13 mouse cellular contexts compared by ENCODE assay signal in genomic region chr15:26718390-26719036, GRCm38 (mm10).
DNase-seq lines count a peak whose midpoint lies in the region; ATAC-seq and TF ChIP-seq lines count a peak whose summit lies in the region.
"Had no signal": no experiment of that assay in that cellular context is flagged by ENCODE, and none has a peak within 500 bp of the region (broad histone marks: within the 10 kb centered on the region; RNA-seq: fewer than 3 reads in every experiment).

No protein-coding gene starts in this region.

- no peak for ATAC-seq in hindbrain, embryonic 12.5 days (ENCODE audit: low FRiP score)
- no peak for ATAC-seq in hindbrain, postnatal 0 days
- no peak for ATAC-seq in embryonic facial prominence, embryonic 14.5 days (ENCODE audit: low read depth)
- no peak for ATAC-seq in limb, embryonic 15.5 days (ENCODE audit: insufficient number of reproducible peaks, low FRiP score, low TSS enrichment, low read depth)

- H3K27me3 ChIP-seq in hindbrain, embryonic 12.5 days: no peaks in the 10 kb centered on the region
- H3K27me3 ChIP-seq in hindbrain, postnatal 0 days (ENCODE audit: insufficient read depth, low read length): no peaks in the 10 kb centered on the region
- no peaks in the 10 kb centered on the region for H3K27me3 ChIP-seq in embryonic facial prominence, embryonic 14.5 days (replicated peaks; ENCODE audit: control insufficient read depth, insufficient read depth, low read length)
- H3K27me3 ChIP-seq in limb, embryonic 15.5 days: no peaks in the 10 kb centered on the region
- H3K27me3 ChIP-seq: forebrain, embryonic 12.5 days had no signal

- 38% methylated on average over 5 of the region's 5 CpGs for WGBS in hindbrain, embryonic 12.5 days
- WGBS in hindbrain, postnatal 0 days: 39% methylated on average over 5 of the region's 5 CpGs
- 14% methylated on average over 5 of the region's 5 CpGs for WGBS in embryonic facial prominence, embryonic 14.5 days
- 9% methylated on average over 5 of the region's 5 CpGs for WGBS in limb, embryonic 15.5 days

- no peaks in the 10 kb centered on the region for H3K9me3 ChIP-seq in hindbrain, embryonic 12.5 days (replicated peaks)
- H3K9me3 ChIP-seq in hindbrain, postnatal 0 days (ENCODE audit: low read length): no peaks in the 10 kb centered on the region
- no peaks in the 10 kb centered on the region for H3K9me3 ChIP-seq in embryonic facial prominence, embryonic 14.5 days (ENCODE audit: control insufficient read depth, low read length)
- no peaks in the 10 kb centered on the region for H3K9me3 ChIP-seq in limb, embryonic 15.5 days
- H3K9me3 ChIP-seq: forebrain, embryonic 12.5 days; midbrain, embryonic 10.5 days had no signal

- H3K36me3 ChIP-seq in hindbrain, embryonic 12.5 days: no peaks in the 10 kb centered on the region
- no peaks in the 10 kb centered on the region for H3K36me3 ChIP-seq in hindbrain, postnatal 0 days (ENCODE audit: insufficient read depth, low read length)
- H3K36me3 ChIP-seq in embryonic facial prominence, embryonic 14.5 days (ENCODE audit: control insufficient read depth, insufficient read depth, low read length): no peaks in the 10 kb centered on the region
- H3K36me3 ChIP-seq in limb, embryonic 15.5 days: no peaks in the 10 kb centered on the region
- H3K36me3 ChIP-seq: forebrain, embryonic 12.5 days; midbrain, embryonic 10.5 days had no signal

- no peak for TF ChIP-seq CTCF in hindbrain, postnatal 0 days (IDR thresholded peaks at IDR 0.05; ENCODE audit: low read depth)

- no peak overlapping the region for H3K9ac ChIP-seq in hindbrain, embryonic 12.5 days
- H3K9ac ChIP-seq in hindbrain, postnatal 0 days (replicated peaks; ENCODE audit: low read length): no peak overlapping the region
- H3K9ac ChIP-seq in embryonic facial prominence, embryonic 14.5 days (ENCODE audit: low read depth, low read length): no peak overlapping the region
- H3K9ac ChIP-seq in limb, embryonic 15.5 days: no peak overlapping the region
- H3K9ac ChIP-seq: forebrain, embryonic 12.5 days had no signal

- no peak overlapping the region for H3K4me3 ChIP-seq in hindbrain, embryonic 12.5 days
- H3K4me3 ChIP-seq in hindbrain, postnatal 0 days (ENCODE audit: low read length): no peak overlapping the region
- no peak overlapping the region for H3K4me3 ChIP-seq in embryonic facial prominence, embryonic 14.5 days (ENCODE audit: low read depth, low read length)
- no peak overlapping the region for H3K4me3 ChIP-seq in limb, embryonic 15.5 days
- H3K4me3 ChIP-seq: forebrain, embryonic 12.5 days; left cerebral cortex, adult 2 months; midbrain, embryonic 10.5 days had no signal

- no peak overlapping the region for H3K4me2 ChIP-seq in hindbrain, embryonic 12.5 days (replicated peaks)
- H3K4me2 ChIP-seq in hindbrain, postnatal 0 days (ENCODE audit: low read depth, low read length): no peak overlapping the region
- H3K4me2 ChIP-seq in embryonic facial prominence, embryonic 14.5 days (ENCODE audit: low read depth, low read length): no peak overlapping the region
- H3K4me2 ChIP-seq in limb, embryonic 15.5 days: no peak overlapping the region
- H3K4me2 ChIP-seq: forebrain, embryonic 12.5 days had no signal

- peak; percentile 39 for DNase-seq in adrenal gland, adult 2 months
- DNase-seq in adrenal gland, postnatal 25 days: no peak
- DNase-seq in hindbrain, postnatal 0 days (ENCODE audit: low spot score): no peak
- peak; percentile 66 for DNase-seq in embryonic facial prominence, embryonic 14.5 days (ENCODE audit: low spot score)
- no peak for DNase-seq in cerebellum, postnatal 4 days (ENCODE audit: low spot score in 2 of 2)
- DNase-seq in spleen, adult 12 weeks (ENCODE audit: low spot score): no peak
- DNase-seq: cerebellum, postnatal 25 days; kidney, adult 11 months had no signal

- 0 out of 2 replicates have a peak overlapping the region, but pooled peaks have one; percentile 12 for H3K27ac ChIP-seq in hindbrain, embryonic 12.5 days
- H3K27ac ChIP-seq in hindbrain, postnatal 0 days: no peak overlapping the region
- H3K27ac ChIP-seq in embryonic facial prominence, embryonic 14.5 days (replicated peaks; ENCODE audit: low read depth, low read length): peak overlapping the region; percentile 72
- H3K27ac ChIP-seq in limb, embryonic 15.5 days: peak overlapping the region; percentile 48; the same call in 1 of the 2 replicates
- H3K27ac ChIP-seq: forebrain, embryonic 12.5 days; left cerebral cortex, adult 2 months; midbrain, embryonic 10.5 days had no signal

- peaks cover 9% of the 10 kb centered on the region; the same call in 1 of the 2 replicates for H3K4me1 ChIP-seq in hindbrain, embryonic 12.5 days
- peaks cover 10% of the 10 kb centered on the region; the same call in 1 of the 2 replicates for H3K4me1 ChIP-seq in hindbrain, postnatal 0 days (ENCODE audit: insufficient read depth, low read length)
- peaks cover 28% of the 10 kb centered on the region for H3K4me1 ChIP-seq in embryonic facial prominence, embryonic 14.5 days (ENCODE audit: control insufficient read depth, insufficient read depth, low read length)
- H3K4me1 ChIP-seq in limb, embryonic 15.5 days: peaks cover 16% of the 10 kb centered on the region

Comparison
In these comparisons a context has a peak if more than half of its experiments do, and no peak if none do; other contexts are left out.
1. DNase-seq: peak in adrenal gland, adult 2 months (single experiment) and embryonic facial prominence, embryonic 14.5 days (single experiment); none in adrenal gland, postnatal 25 days (single experiment), hindbrain, postnatal 0 days (single experiment), cerebellum, postnatal 4 days (0 of 2) and spleen, adult 12 weeks (single experiment).